Mouse (Mus musculus) lung, adult 2 months (tissue): ENCODE measurements at regions not wholly inside any gene's neighbourhood (a gene's known extent, or its start where the extent isn't known, plus 50 kb on each side); places are given as distances from the start of the nearest gene placed in this dataset.

ENCODE experiments used
- CTCF ChIP-seq: fragments of 200-500 bp; IDR thresholded peaks from 2 replicates; pipeline ENCODE4 v1.5.1; 2011; ENCODE audit warnings: mild to moderate bottlenecking, low read length, control low read depth; ENCODE audit not compliant: insufficient read depth
- POLR2A ChIP-seq: fragments of 200-500 bp; IDR thresholded peaks from 2 replicates; pipeline ENCODE4 v1.6.1; 2011; ENCODE audit warnings: low read depth, mild to moderate bottlenecking, control low read depth, low read length, borderline replicate concordance; ENCODE audit errors: extremely low read depth

GRCm38 (mm10) chr7:73872181-73872580 lies 132.1 kb downstream of the Fam174b start:
- TF ChIP-seq CTCF: no peak
- TF ChIP-seq POLR2A: no peak
